Mouse (Mus musculus) embryonic facial prominence, embryonic 15.5 days (tissue): ENCODE measurements at regions not wholly inside any gene's neighbourhood (a gene's known extent, or its start where the extent isn't known, plus 50 kb on each side); places are given as distances from the start of the nearest gene placed in this dataset.
A peak's percentile ranks its signal among the peaks of the same experiment; 100 is the strongest.

Experiments
- ATAC-seq: fragments of 200-750 bp; cut with Nextera tagmentation; 2 replicates; pipeline ENCODE4 v1.8.0; 2017; ENCODE audit warnings: low read depth, moderate TSS enrichment; ENCODE audit not compliant: insufficient number of reproducible peaks, low FRiP score, low TSS enrichment
- H3K27ac ChIP-seq: fragments of 300-500 bp; sonication (generic); replicated peaks from 2 replicates; pipeline ENCODE4 v1.5.1; 2015; ENCODE audit warnings: mild to moderate bottlenecking, inconsistent platforms
- H3K27me3 ChIP-seq: fragments of 300-500 bp; sonication (generic); 2 replicates; pipeline ENCODE4 v1.6.1; 2015; ENCODE audit warnings: inconsistent platforms
- H3K36me3 ChIP-seq: fragments of 300-500 bp; sonication (generic); 2 replicates; pipeline ENCODE4 v1.6.1; 2015; ENCODE audit warnings: mild to moderate bottlenecking, inconsistent platforms
- H3K4me1 ChIP-seq: fragments of 300-500 bp; sonication (generic); 2 replicates; pipeline ENCODE4 v1.6.1; 2015; ENCODE audit warnings: inconsistent platforms
- H3K4me2 ChIP-seq: fragments of 300-500 bp; sonication (generic); replicated peaks from 2 replicates; pipeline ENCODE4 v1.6.1; 2015; ENCODE audit warnings: mild to moderate bottlenecking, inconsistent platforms
- H3K4me3 ChIP-seq: fragments of 300-500 bp; sonication (generic); replicated peaks from 2 replicates; pipeline ENCODE4 v1.5.1; 2015; ENCODE audit warnings: mild to moderate bottlenecking, inconsistent platforms
- H3K9ac ChIP-seq: fragments of 300-500 bp; sonication (generic); 2 replicates; pipeline ENCODE4 v1.6.1; 2015; ENCODE audit warnings: inconsistent platforms
- H3K9me3 ChIP-seq: fragments of 300-500 bp; sonication (generic); replicated peaks from 2 replicates; pipeline ENCODE4 v1.6.1; 2016; ENCODE audit warnings: inconsistent platforms
- WGBS: fragments of 180-500 bp; shearing (Covaris S2); methylation state at CpG from one replicate; pipeline ENCODE4 v1.1.7; 2015; 5-methylcytosine and 5-hydroxymethylcytosine counted together

- Histone ChIP-seq H3K27ac (no peak overlapping the region), H3K4me2 (no peak overlapping the region), H3K9ac (no peak overlapping the region), H3K36me3 (no peaks in the 10 kb centered on the region), H3K9me3 (no peaks in the 10 kb centered on the region), H3K27me3 (no peaks in the 10 kb centered on the region), H3K4me1 (no peaks in the 10 kb centered on the region), H3K4me3 (no peak overlapping the region)
- no peak for ATAC-seq
- 34% methylated on average over 5 of the region's 5 CpGs for WGBS
Measured at GRCm38 (mm10) chr3:148005831-148006230, 984.5 kb downstream of the Adgrl2 start.

GRCm38 (mm10) chr3:148004006-148004405 lies 986.3 kb downstream of the Adgrl2 start:
- H3K4me1 ChIP-seq, result no peaks in the 10 kb centered on the region
- no peaks in the 10 kb centered on the region for H3K9me3 ChIP-seq
- H3K36me3 ChIP-seq, result no peaks in the 10 kb centered on the region
- 65% methylated on average over 3 of the region's 3 CpGs for WGBS
- H3K9ac ChIP-seq, result no peak overlapping the region
- no peak overlapping the region for H3K4me2 ChIP-seq
- ATAC-seq, result no peak
- no peaks in the 10 kb centered on the region for H3K27me3 ChIP-seq
- H3K27ac ChIP-seq, result no peak overlapping the region
- H3K4me3 ChIP-seq, result no peak overlapping the region

GRCm38 (mm10) chr3:147999330-147999953 lies 990.9 kb downstream of the Adgrl2 start:
- no peak overlapping the region for H3K4me2 ChIP-seq
- no peak overlapping the region for H3K4me3 ChIP-seq
- no peaks in the 10 kb centered on the region for H3K36me3 ChIP-seq
- H3K27ac ChIP-seq, result no peak overlapping the region
- no peaks in the 10 kb centered on the region for H3K9me3 ChIP-seq
- ATAC-seq, result no peak
- 54% methylated on average over 15 of the region's 15 CpGs for WGBS
- no peaks in the 10 kb centered on the region for H3K27me3 ChIP-seq
- H3K4me1 ChIP-seq, result no peaks in the 10 kb centered on the region
- H3K9ac ChIP-seq, result no peak overlapping the region

- H3K9me3 ChIP-seq, result no peaks in the 10 kb centered on the region
- H3K9ac ChIP-seq, result no peak overlapping the region
- H3K4me1 ChIP-seq, result peaks cover 6% of the 10 kb centered on the region; the same call in 1 of the 2 replicates
- no peak overlapping the region for H3K4me2 ChIP-seq
- no peaks in the 10 kb centered on the region for H3K27me3 ChIP-seq
- H3K36me3 ChIP-seq, result no peaks in the 10 kb centered on the region
- WGBS, result 20% methylated on average over 9 of the region's 9 CpGs
- H3K27ac ChIP-seq, result no peak overlapping the region
- H3K4me3 ChIP-seq, result no peak overlapping the region
- no peak for ATAC-seq
Measured at GRCm38 (mm10) chr3:147991738-147992137, 998.6 kb downstream of the Adgrl2 start.

- Histone ChIP-seq H3K4me3 (peak overlapping the region; percentile 32), H3K36me3 (no peaks in the 10 kb centered on the region), H3K4me1 (peaks cover 6% of the 10 kb centered on the region; the same call in 1 of the 2 replicates), H3K9me3 (no peaks in the 10 kb centered on the region), H3K27ac (no peak overlapping the region), H3K27me3 (no peaks in the 10 kb centered on the region), H3K9ac (no peak overlapping the region), H3K4me2 (peak overlapping the region; percentile 47)
- no peak for ATAC-seq
- WGBS, result 12% methylated on average over 10 of the region's 10 CpGs
Measured at GRCm38 (mm10) chr3:147990831-147991230, 999.5 kb downstream of the Adgrl2 start.

GRCm38 (mm10) chr3:147982831-147983230 lies 1007.5 kb downstream of the Adgrl2 start:
- WGBS, result 65% methylated on average over 5 of the region's 5 CpGs
- H3K36me3 ChIP-seq, result no peaks in the 10 kb centered on the region

GRCm38 (mm10) chr3:147981621-147982020 lies 1008.7 kb downstream of the Adgrl2 start:
- Histone ChIP-seq H3K36me3 (no peaks in the 10 kb centered on the region), H3K4me2 (no peak overlapping the region), H3K4me3 (no peak overlapping the region), H3K27me3 (no peaks in the 10 kb centered on the region), H3K9me3 (no peaks in the 10 kb centered on the region), H3K9ac (no peak overlapping the region), H3K27ac (no peak overlapping the region), H3K4me1 (no peaks in the 10 kb centered on the region)
- ATAC-seq, result no peak
- WGBS, result 68% methylated on average over 4 of the region's 4 CpGs

More at GRCm38 (mm10) chr3:147982831-147983230, 1007.5 kb downstream of the Adgrl2 start:
- H3K4me3 ChIP-seq, result no peak overlapping the region
- no peaks in the 10 kb centered on the region for H3K9me3 ChIP-seq
- no peak overlapping the region for H3K9ac ChIP-seq
- no peak for ATAC-seq
- H3K27ac ChIP-seq, result no peak overlapping the region
- no peaks in the 10 kb centered on the region for H3K27me3 ChIP-seq
- no peak overlapping the region for H3K4me2 ChIP-seq
- H3K4me1 ChIP-seq, result no peaks in the 10 kb centered on the region

GRCm38 (mm10) chr3:147976579-147976978 lies 1013.8 kb downstream of the Adgrl2 start:
- Histone ChIP-seq H3K9ac (no peak overlapping the region), H3K4me3 (no peak overlapping the region), H3K4me2 (no peak overlapping the region), H3K36me3 (no peaks in the 10 kb centered on the region), H3K4me1 (no peaks in the 10 kb centered on the region), H3K27ac (no peak overlapping the region), H3K9me3 (no peaks in the 10 kb centered on the region), H3K27me3 (no peaks in the 10 kb centered on the region; the same call in 1 of the 2 replicates)
- ATAC-seq, result no peak
- WGBS, result 83% methylated on average over 3 of the region's 3 CpGs

GRCm38 (mm10) chr3:147976069-147976468 lies 1014.3 kb downstream of the Adgrl2 start:
- H3K4me2 ChIP-seq, result no peak overlapping the region
- H3K27ac ChIP-seq, result no peak overlapping the region
- H3K36me3 ChIP-seq, result no peaks in the 10 kb centered on the region
- H3K4me1 ChIP-seq, result no peaks in the 10 kb centered on the region
- no peak for ATAC-seq
- H3K9ac ChIP-seq, result no peak overlapping the region
- 64% methylated on average over 6 of the region's 6 CpGs for WGBS
- no peak overlapping the region for H3K4me3 ChIP-seq
- H3K9me3 ChIP-seq, result no peaks in the 10 kb centered on the region
- H3K27me3 ChIP-seq, result no peaks in the 10 kb centered on the region; the same call in 1 of the 2 replicates

GRCm38 (mm10) chr3:147975500-147975899 lies 1014.9 kb downstream of the Adgrl2 start:
- no peaks in the 10 kb centered on the region for H3K9me3 ChIP-seq
- H3K4me3 ChIP-seq, result no peak overlapping the region
- no peak for ATAC-seq
- H3K4me1 ChIP-seq, result no peaks in the 10 kb centered on the region
- no peaks in the 10 kb centered on the region for H3K36me3 ChIP-seq
- H3K4me2 ChIP-seq, result no peak overlapping the region
- H3K27ac ChIP-seq, result no peak overlapping the region
- WGBS, result 86% methylated on average over 10 of the region's 10 CpGs
- H3K9ac ChIP-seq, result no peak overlapping the region
- H3K27me3 ChIP-seq, result no peaks in the 10 kb centered on the region; the same call in 1 of the 2 replicates

GRCm38 (mm10) chr3:147974515-147974914 lies 1015.8 kb downstream of the Adgrl2 start:
- Histone ChIP-seq H3K36me3 (no peaks in the 10 kb centered on the region), H3K4me2 (no peak overlapping the region), H3K9me3 (no peaks in the 10 kb centered on the region), H3K4me1 (no peaks in the 10 kb centered on the region), H3K4me3 (no peak overlapping the region), H3K27me3 (no peaks in the 10 kb centered on the region; the same call in 1 of the 2 replicates), H3K27ac (no peak overlapping the region), H3K9ac (no peak overlapping the region)
- 78% methylated on average over 8 of the region's 8 CpGs for WGBS
- no peak for ATAC-seq

GRCm38 (mm10) chr3:147968271-147968670 lies 1022.1 kb downstream of the Adgrl2 start:
- Histone ChIP-seq H3K36me3 (no peaks in the 10 kb centered on the region), H3K4me3 (no peak overlapping the region), H3K4me1 (peaks cover 11% of the 10 kb centered on the region; the same call in 1 of the 2 replicates), H3K4me2 (no peak overlapping the region), H3K27ac (no peak overlapping the region), H3K9ac (no peak overlapping the region), H3K9me3 (no peaks in the 10 kb centered on the region), H3K27me3 (no peaks in the 10 kb centered on the region; the same call in 1 of the 2 replicates)
- WGBS, result 57% methylated on average over 11 of the region's 11 CpGs
- ATAC-seq, result no peak
